Mouse (Mus musculus): Measurements from ENCODE around the gene Spata18.

DNA sequence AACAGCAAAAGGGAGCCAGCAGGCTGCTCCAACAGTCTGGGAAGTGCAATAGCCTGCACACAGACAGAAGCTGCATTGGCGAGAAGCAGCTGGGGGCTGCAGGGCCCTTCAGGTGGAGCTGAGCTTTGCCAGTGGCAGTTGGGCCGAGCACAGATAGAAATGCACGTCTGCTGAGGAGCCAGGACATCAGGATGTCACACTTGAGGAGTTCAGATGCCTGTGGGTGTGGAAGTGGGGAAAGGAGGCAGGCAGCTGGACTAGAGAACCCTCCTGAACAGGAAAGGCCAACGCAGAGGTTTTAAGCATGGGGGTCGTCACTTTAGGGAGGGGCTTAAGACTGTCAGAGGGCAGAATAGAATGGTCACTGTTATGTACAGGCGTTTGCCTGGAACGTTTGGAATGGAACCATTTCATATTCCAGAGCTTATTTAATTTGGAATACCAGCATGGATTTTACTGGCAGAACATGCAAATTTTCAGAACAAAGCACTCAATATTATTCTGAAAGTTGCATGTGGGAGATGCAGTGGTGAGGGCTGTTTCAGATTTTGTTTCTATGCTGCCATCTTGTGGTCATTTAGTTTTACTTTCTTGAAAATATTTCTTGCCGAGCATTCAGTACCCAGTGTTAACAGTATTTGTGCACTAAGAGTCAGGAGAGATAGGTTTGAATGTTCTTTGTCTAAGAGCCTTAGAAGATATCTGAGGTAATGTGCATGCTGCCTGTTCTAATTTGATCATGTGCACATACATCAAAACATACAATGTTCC, 13.7 kb upstream of the Spata18 start:
- TF ChIP-seq CTCF (IDR thresholded peaks at IDR 0.05; ENCODE audit: insufficient read depth, low read depth, low read length) (no peak), POLR2A (IDR thresholded peaks at IDR 0.05; ENCODE audit: insufficient read depth, low read depth, low read length) (no peak)

Measured in olfactory bulb, adult 2 months (tissue).